Mouse (Mus musculus) heart, embryonic 14.5 days (tissue): ENCODE measurements around the gene Nme4. TPM values are rescaled to one million over a fixed set of nuclear protein-coding genes. Genes with fewer than 3 reads are reported as not detected.

Experiments
- ATAC-seq: fragments of 200-750 bp; cut with Nextera tagmentation; 2 replicates; pipeline ENCODE4 v1.8.0; 2017; ENCODE audit warnings: low read depth, moderate TSS enrichment; ENCODE audit not compliant: insufficient number of reproducible peaks, insufficient read depth, low FRiP score
- H3K27ac ChIP-seq, 2 experiments: fragments of 200-500 bp in 1 of 2; fragments of 300-500 bp in 1 of 2; sonication (generic) in 1 of 2; replicated peaks in 1 of 2; 2 replicates each; pipeline ENCODE4 v1.5.1; 2012 to 2014; ENCODE audit warnings: low read depth in 2 of 2, low read length in 2 of 2, control low read depth in 1 of 2, mild to moderate bottlenecking in 1 of 2, mixed read lengths in 1 of 2; ENCODE audit not compliant: control insufficient read depth in 1 of 2, insufficient read depth in 1 of 2
- H3K27me3 ChIP-seq: fragments of 300-500 bp; sonication (generic); 2 replicates; pipeline ENCODE4 v1.6.1; 2014; ENCODE audit warnings: mild to moderate bottlenecking, low read length, control low read depth; ENCODE audit not compliant: control insufficient read depth, insufficient read depth
- H3K36me3 ChIP-seq: fragments of 300-500 bp; sonication (generic); 2 replicates; pipeline ENCODE4 v1.6.1; 2014; ENCODE audit warnings: mild to moderate bottlenecking, control low read depth, low read length, mixed read lengths; ENCODE audit not compliant: control insufficient read depth, insufficient read depth
- H3K4me1 ChIP-seq, 2 experiments: fragments of 200-500 bp in 1 of 2; fragments of 300-500 bp in 1 of 2; sonication (generic) in 1 of 2; 2 replicates each; pipeline ENCODE4 v1.6.1; 2012 to 2014; ENCODE audit warnings: low read length in 2 of 2, control low read depth in 1 of 2, mixed read lengths in 1 of 2; ENCODE audit not compliant: control insufficient read depth in 2 of 2, insufficient read depth in 2 of 2
- H3K4me2 ChIP-seq: fragments of 300-500 bp; sonication (generic); 2 replicates; pipeline ENCODE4 v1.6.1; 2014; ENCODE audit warnings: mild to moderate bottlenecking, low read length
- H3K4me3 ChIP-seq, 2 experiments: fragments of 200-500 bp in 1 of 2; fragments of 300-500 bp in 1 of 2; sonication (generic) in 1 of 2; 2 replicates each; pipeline ENCODE4 v1.5.1; 2012 to 2014; ENCODE audit warnings: low read length in 2 of 2, mild to moderate bottlenecking in 2 of 2, control low read depth in 1 of 2, low read depth in 1 of 2, moderate library complexity in 1 of 2; ENCODE audit not compliant: control insufficient read depth in 1 of 2, insufficient read depth in 1 of 2
- H3K9ac ChIP-seq: fragments of 300-500 bp; sonication (generic); 2 replicates; pipeline ENCODE4 v1.6.1; 2014; ENCODE audit warnings: mild to moderate bottlenecking, low read length
- H3K9me3 ChIP-seq: fragments of 300-500 bp; sonication (generic); 2 replicates; pipeline ENCODE4 v1.6.1; 2016; ENCODE audit warnings: low read length, control low read depth; ENCODE audit not compliant: control insufficient read depth
- WGBS: fragments of 180-500 bp; shearing (Covaris S2); extraction: QIAGEN DNeasy Blood & Tissue Kit; methylation state at CpG from one replicate; pipeline ENCODE4 v1.1.7; 2014; 5-methylcytosine and 5-hydroxymethylcytosine counted together
- polyA plus RNA-seq: library from polyadenylated mRNA; unstranded; fragments of >200 nt; fragmentation: Nextera tagmentation; extraction: Ambion mirVana; gene quantifications from 2 replicates; pipeline ENCODE4 v1.2.1, GENCODE M21; 2014

Gene Nme4
- 58.5 and 68.2 TPM in 2 replicates for polyA plus RNA-seq

DNA sequence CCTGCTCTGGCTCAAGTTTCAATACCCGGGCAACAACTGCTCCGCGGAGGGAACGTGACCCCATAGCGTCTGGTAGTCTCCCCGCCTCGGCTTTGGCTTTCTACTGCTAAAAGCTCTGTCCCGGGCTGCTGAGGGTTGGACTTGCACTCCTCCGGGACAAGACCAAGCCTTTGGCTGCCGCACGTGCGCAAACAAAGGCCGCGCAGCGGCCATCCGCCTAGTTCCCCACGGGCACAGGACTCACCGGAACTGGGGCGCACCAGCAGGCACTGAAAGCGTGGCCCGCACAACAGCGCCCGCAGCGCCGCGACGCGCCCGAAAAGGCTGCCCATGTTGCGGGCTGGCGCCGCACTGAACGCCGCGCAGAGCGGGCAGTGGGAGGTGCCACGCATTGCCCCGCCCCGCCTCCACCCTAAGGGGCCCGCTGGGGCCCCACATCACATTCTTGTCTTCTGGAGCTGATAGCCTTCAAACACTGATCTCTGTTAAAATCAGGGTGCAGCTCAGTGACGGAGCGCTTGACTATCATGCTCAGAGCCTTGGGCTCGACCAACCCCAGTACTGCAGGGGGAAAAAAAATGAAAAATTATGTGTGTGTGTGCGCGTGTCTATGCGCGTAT lies at the start of gene Nme4:
Gene Nme4 (minus strand): TSS at position 482 of the 620 bp plus-strand sequence.
- Histone ChIP-seq H3K36me3 (peaks cover 7% of the 10 kb centered on the region; the same call in 1 of the 2 replicates), H3K4me2 (peak within 1 kb of the TSS; percentile 71), H3K4me3 (peak within 1 kb of the TSS; percentile 60 to 81), H3K27ac (0 out of 4 replicates have a peak within 1 kb of the TSS, but pooled peaks of 1 of the 2 experiments have one; percentile 2), H3K9me3 (no peaks in the 10 kb centered on the region), H3K9ac (peak within 1 kb of the TSS; percentile 78), H3K4me1 (no peaks in the 10 kb centered on the region), H3K27me3 (no peaks in the 10 kb centered on the region)
- 3% methylated on average over 47 of the region's 47 CpGs for WGBS
- ATAC-seq: peak; percentile 52; the same call in 1 of the 2 replicates

GRCm38 (mm10) chr17:26143386-26143785 lies 48.0 kb upstream of the Nme4 start:
- Histone ChIP-seq H3K4me3 (no peak overlapping the region), H3K9me3 (no peaks in the 10 kb centered on the region), H3K27me3 (no peaks in the 10 kb centered on the region), H3K36me3 (peaks cover 41% of the 10 kb centered on the region), H3K9ac (no peak overlapping the region), H3K4me2 (no peak overlapping the region), H3K4me1 (peaks cover 0 to 20% of the 10 kb centered on the region in 2 experiments; a peak in 3 of 4 replicates), H3K27ac (no peak overlapping the region)
- ATAC-seq: no peak
- WGBS: 84% methylated on average over 5 of the region's 5 CpGs

- 79% methylated on average over 4 of the region's 4 CpGs for WGBS
Observed at GRCm38 (mm10) chr17:26142796-26143195, 47.4 kb upstream of the Nme4 start.

GRCm38 (mm10) chr17:26138901-26139381 lies 43.5 kb upstream of the Nme4 start:
- Histone ChIP-seq H3K9ac (peak overlapping the region; percentile 98), H3K27ac (peak overlapping the region; percentile 84 to 97), H3K4me2 (peak overlapping the region; percentile 87), H3K9me3 (no peaks in the 10 kb centered on the region), H3K4me1 (peaks cover 0 to 20% of the 10 kb centered on the region in 2 experiments; a peak in 3 of 4 replicates), H3K36me3 (peaks cover 14% of the 10 kb centered on the region), H3K27me3 (no peaks in the 10 kb centered on the region), H3K4me3 (peak overlapping the region; percentile 71 to 92)
- under 1% methylated on average over 58 of the region's 58 CpGs for WGBS
- ATAC-seq: peak; percentile 68

More at GRCm38 (mm10) chr17:26142796-26143195, 47.4 kb upstream of the Nme4 start:
- no peak for ATAC-seq
- no peaks in the 10 kb centered on the region for H3K9me3 ChIP-seq
- no peak overlapping the region for H3K4me2 ChIP-seq
- no peak overlapping the region for H3K9ac ChIP-seq
- peaks cover 0 to 20% of the 10 kb centered on the region in 2 experiments; a peak in 3 of 4 replicates for H3K4me1 ChIP-seq
- no peak overlapping the region for H3K27ac ChIP-seq
- H3K4me3 ChIP-seq: no peak overlapping the region
- H3K36me3 ChIP-seq: peaks cover 36% of the 10 kb centered on the region
- no peaks in the 10 kb centered on the region for H3K27me3 ChIP-seq

DNA sequence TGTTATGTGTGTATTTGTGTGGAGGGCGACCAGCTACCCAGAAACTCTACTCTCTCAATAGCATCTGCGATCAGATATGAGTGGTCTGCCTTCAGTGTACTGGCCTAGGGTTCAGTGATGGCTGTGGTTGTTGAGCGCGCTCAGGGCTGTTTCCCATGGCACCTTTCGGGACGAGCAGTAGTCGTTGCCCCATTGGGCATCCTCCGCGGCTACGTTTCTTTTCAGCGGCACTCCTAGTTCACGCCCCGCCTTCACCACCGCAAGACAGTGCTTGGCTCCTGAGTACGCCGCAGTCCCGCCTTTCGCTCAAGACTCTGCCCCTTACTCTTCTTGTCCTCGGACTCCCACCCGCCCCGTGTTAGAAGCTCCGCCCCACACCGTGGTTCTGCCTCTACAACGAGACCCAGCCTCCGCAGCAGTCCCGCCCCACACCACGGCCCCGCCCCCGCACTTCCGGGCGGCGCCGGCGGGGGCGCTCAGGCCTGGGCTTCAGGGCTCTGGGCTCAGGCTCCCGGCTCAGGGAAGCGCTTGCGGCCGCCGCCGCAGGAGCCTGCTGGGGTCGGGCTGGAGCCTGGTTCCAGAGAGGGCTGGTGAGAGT lies 42.9 kb upstream of the Nme4 start, which contains the start of gene Axin1:
Gene Axin1 (plus strand): TSS at position 450 of the 598 bp plus-strand sequence.
- Histone ChIP-seq H3K9ac (peak within 1 kb of the TSS; percentile 98), H3K27me3 (no peaks in the 10 kb centered on the region), H3K27ac (peak within 1 kb of the TSS; percentile 84 to 97), H3K9me3 (no peaks in the 10 kb centered on the region), H3K4me2 (peak within 1 kb of the TSS; percentile 87), H3K36me3 (peaks cover 8% of the 10 kb centered on the region), H3K4me3 (peak within 1 kb of the TSS; percentile 71 to 92), H3K4me1 (peaks cover 0 to 20% of the 10 kb centered on the region in 2 experiments; a peak in 3 of 4 replicates)
- peak; percentile 96 for ATAC-seq
- under 1% methylated on average over 42 of the region's 42 CpGs for WGBS

GRCm38 (mm10) chr17:26137751-26138130 lies 42.3 kb upstream of the Nme4 start:
- peak overlapping the region; percentile 71 to 92; a peak in 3 of 4 replicates for H3K4me3 ChIP-seq
- 75% methylated on average over 2 of the region's 2 CpGs for WGBS
- peaks cover 2% of the 10 kb centered on the region for H3K36me3 ChIP-seq
- H3K27ac ChIP-seq: peak overlapping the region; percentile 18 to 97; a peak in 1 of 4 replicates
- H3K4me1 ChIP-seq: peaks cover 0 to 20% of the 10 kb centered on the region in 2 experiments; a peak in 3 of 4 replicates
- ATAC-seq: no peak
- peak overlapping the region; percentile 87 for H3K4me2 ChIP-seq
- no peaks in the 10 kb centered on the region for H3K27me3 ChIP-seq
- H3K9ac ChIP-seq: peak overlapping the region; percentile 98
- H3K9me3 ChIP-seq: no peaks in the 10 kb centered on the region

GRCm38 (mm10) chr17:26137106-26137750 lies 41.8 kb upstream of the Nme4 start:
- Histone ChIP-seq H3K9me3 (no peaks in the 10 kb centered on the region), H3K27ac (no peak overlapping the region), H3K4me2 (peak overlapping the region; percentile 87; the same call in 1 of the 2 replicates), H3K9ac (no peak overlapping the region), H3K36me3 (no peaks in the 10 kb centered on the region), H3K27me3 (no peaks in the 10 kb centered on the region), H3K4me3 (no peak overlapping the region), H3K4me1 (peaks cover 0 to 20% of the 10 kb centered on the region in 2 experiments; a peak in 3 of 4 replicates)
- no peak for ATAC-seq
- 79% methylated on average over 11 of the region's 11 CpGs for WGBS
